Mouse (Mus musculus): ENCODE data around the gene Olfr1220. TPM values are rescaled to one million over a fixed set of nuclear protein-coding genes. Genes with fewer than 3 reads are reported as not detected.

The Olfr1220 gene
- polyA plus RNA-seq, 1 experiment from 2014 or later, result not detected

DNA sequence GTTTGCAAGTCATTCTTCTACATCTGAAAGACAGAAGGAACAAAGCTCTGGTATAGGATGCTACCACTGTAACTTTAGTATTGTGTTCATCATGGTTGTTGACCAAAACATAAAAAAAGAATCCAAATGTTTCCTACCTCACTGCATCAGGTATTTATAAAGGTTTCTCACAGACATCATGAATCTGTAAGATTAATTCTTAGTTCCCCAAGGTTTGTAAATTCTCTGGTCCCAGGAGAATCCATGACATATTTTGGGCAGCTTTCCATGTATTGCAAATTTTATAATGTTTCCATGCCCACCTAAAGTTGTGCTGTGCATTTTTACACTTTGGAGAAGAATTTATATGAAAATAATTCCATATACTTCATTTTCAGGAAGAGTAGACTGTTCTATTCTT, 45.5 kb downstream of the Olfr1220 start, which contains the start of gene Olfr1218:
Olfr1218 (minus strand) TSS at position 101 of the 400 bp plus-strand sequence.
- Histone ChIP-seq H3K9me3 (ENCODE audit: control insufficient read depth, low read length) (no peaks in the 10 kb centered on the region), H3K4me1 (ENCODE audit: control insufficient read depth in 2 of 2, insufficient read depth in 2 of 2, low read length in 2 of 2) (no peaks in the 10 kb centered on the region), H3K27ac (replicated peaks in 1 of 2; ENCODE audit: control insufficient read depth in 1 of 2, insufficient read depth in 1 of 2, low read depth in 2 of 2, low read length in 2 of 2) (no peak within 1 kb of the TSS), H3K4me2 (ENCODE audit: low read length) (no peak within 1 kb of the TSS), H3K4me3 (ENCODE audit: control insufficient read depth in 1 of 2, insufficient read depth in 1 of 2, low read depth in 1 of 2, low read length in 2 of 2) (no peak within 1 kb of the TSS), H3K27me3 (ENCODE audit: control insufficient read depth, insufficient read depth, low read length) (no peaks in the 10 kb centered on the region), H3K36me3 (ENCODE audit: control insufficient read depth, insufficient read depth, low read length) (no peaks in the 10 kb centered on the region), H3K9ac (ENCODE audit: low read length) (no peak within 1 kb of the TSS)
- no peak for ATAC-seq (ENCODE audit: insufficient number of reproducible peaks, insufficient read depth, low FRiP score, low read depth)

Other genes starting within 250 kb of the Olfr1220 start
- not detected in 2 replicates for gene Olfr1206, start 243.6 kb downstream of the Olfr1220 start, polyA plus RNA-seq (2014; fragmentation: Nextera tagmentation; extraction: Ambion mirVana)
- gene Olfr1208, start 204.5 kb downstream of the Olfr1220 start, polyA plus RNA-seq (2014; fragmentation: Nextera tagmentation; extraction: Ambion mirVana), result not detected in 2 replicates
- gene Olfr1209, start 191.7 kb downstream of the Olfr1220 start, polyA plus RNA-seq (2014; fragmentation: Nextera tagmentation; extraction: Ambion mirVana), result not detected in 2 replicates
- gene Olfr1211, start 168.7 kb downstream of the Olfr1220 start, polyA plus RNA-seq (2014; fragmentation: Nextera tagmentation; extraction: Ambion mirVana), result not detected in 2 replicates
- not detected in 2 replicates for gene Olfr1212, start 152.9 kb downstream of the Olfr1220 start, polyA plus RNA-seq (2014; fragmentation: Nextera tagmentation; extraction: Ambion mirVana)
- gene Gm13762, start 126.6 kb downstream of the Olfr1220 start, polyA plus RNA-seq (2014; fragmentation: Nextera tagmentation; extraction: Ambion mirVana), result not detected in 2 replicates
- not detected in 2 replicates for gene Olfr1214, start 114.2 kb downstream of the Olfr1220 start, polyA plus RNA-seq (2014; fragmentation: Nextera tagmentation; extraction: Ambion mirVana)
- gene Olfr1215, start 99.9 kb downstream of the Olfr1220 start, polyA plus RNA-seq (2014; fragmentation: Nextera tagmentation; extraction: Ambion mirVana), result not detected in 2 replicates
- not detected in 2 replicates for gene Olfr1216, start 88.5 kb downstream of the Olfr1220 start, polyA plus RNA-seq (2014; fragmentation: Nextera tagmentation; extraction: Ambion mirVana)
- gene Olfr1217, start 74.8 kb downstream of the Olfr1220 start, polyA plus RNA-seq (2014; fragmentation: Nextera tagmentation; extraction: Ambion mirVana), result not detected in 2 replicates
- gene Olfr1218, start 45.6 kb downstream of the Olfr1220 start, polyA plus RNA-seq (2014; fragmentation: Nextera tagmentation; extraction: Ambion mirVana), result not detected in 2 replicates
- not detected in 2 replicates for gene Olfr1219, start 23.3 kb downstream of the Olfr1220 start, polyA plus RNA-seq (2014; fragmentation: Nextera tagmentation; extraction: Ambion mirVana)
- gene Olfr1221, start 10.4 kb upstream of the Olfr1220 start, polyA plus RNA-seq (2014; fragmentation: Nextera tagmentation; extraction: Ambion mirVana), result not detected in 2 replicates
- gene Olfr1222, start 26.2 kb upstream of the Olfr1220 start, polyA plus RNA-seq (2014; fragmentation: Nextera tagmentation; extraction: Ambion mirVana), result not detected in 2 replicates
- not detected in 2 replicates for gene Olfr1223, start 44.7 kb upstream of the Olfr1220 start, polyA plus RNA-seq (2014; fragmentation: Nextera tagmentation; extraction: Ambion mirVana)
- not detected in 2 replicates for gene Olfr1224-ps1, start 57.3 kb upstream of the Olfr1220 start, polyA plus RNA-seq (2014; fragmentation: Nextera tagmentation; extraction: Ambion mirVana)
- not detected in 2 replicates for gene Olfr1225, start 67.8 kb upstream of the Olfr1220 start, polyA plus RNA-seq (2014; fragmentation: Nextera tagmentation; extraction: Ambion mirVana)
- gene Olfr1226, start 93.2 kb upstream of the Olfr1220 start, polyA plus RNA-seq (2014; fragmentation: Nextera tagmentation; extraction: Ambion mirVana), result not detected in 2 replicates
- not detected in 2 replicates for gene Olfr1228, start 147.2 kb upstream of the Olfr1220 start, polyA plus RNA-seq (2014; fragmentation: Nextera tagmentation; extraction: Ambion mirVana)
- not detected in 2 replicates for gene Olfr1229, start 181.2 kb upstream of the Olfr1220 start, polyA plus RNA-seq (2014; fragmentation: Nextera tagmentation; extraction: Ambion mirVana)
- not detected in 2 replicates for gene Olfr1230, start 190.4 kb upstream of the Olfr1220 start, polyA plus RNA-seq (2014; fragmentation: Nextera tagmentation; extraction: Ambion mirVana)
- gene Olfr1231, start 200.2 kb upstream of the Olfr1220 start, polyA plus RNA-seq (2014; fragmentation: Nextera tagmentation; extraction: Ambion mirVana), result not detected in 2 replicates
- gene Olfr1232, start 222.8 kb upstream of the Olfr1220 start, polyA plus RNA-seq (2014; fragmentation: Nextera tagmentation; extraction: Ambion mirVana), result not detected in 2 replicates
- gene Olfr1233, start 235.6 kb upstream of the Olfr1220 start, polyA plus RNA-seq (2014; fragmentation: Nextera tagmentation; extraction: Ambion mirVana), result not detected in 2 replicates